Mouse (Mus musculus) small intestine, adult 2 months (tissue): ENCODE measurements around the gene Snx32. TPM values are rescaled to one million over a fixed set of nuclear protein-coding genes. Genes with fewer than 3 reads are reported as not detected.

Experiments used
- H3K27ac ChIP-seq: fragments of 200-500 bp; 2 replicates; pipeline ENCODE4 v1.5.1; 2012; ENCODE audit warnings: low read depth, low read length, control low read depth, inconsistent platforms; ENCODE audit not compliant: insufficient read depth
- H3K27me3 ChIP-seq: fragments of 200-500 bp; 2 replicates; pipeline ENCODE4 v1.6.1; 2012; ENCODE audit warnings: mild to moderate bottlenecking, moderate library complexity, low read length, inconsistent platforms; ENCODE audit not compliant: control insufficient read depth, insufficient read depth
- H3K36me3 ChIP-seq: fragments of 200-500 bp; 2 replicates; pipeline ENCODE4 v1.6.1; 2012; ENCODE audit warnings: mild to moderate bottlenecking, low read length, control low read depth, inconsistent platforms; ENCODE audit not compliant: control insufficient read depth, insufficient read depth
- H3K4me1 ChIP-seq: fragments of 200-500 bp; 2 replicates; pipeline ENCODE4 v1.6.1; 2012; ENCODE audit warnings: low read length, inconsistent platforms, mixed read lengths; ENCODE audit not compliant: control insufficient read depth, insufficient read depth, insufficient read length
- H3K4me3 ChIP-seq: fragments of 200-500 bp; 2 replicates; pipeline ENCODE4 v1.5.1; 2012; ENCODE audit warnings: low read depth, mild to moderate bottlenecking, control low read depth, inconsistent platforms, low read length, moderate library complexity
- CTCF ChIP-seq: fragments of 200-500 bp; IDR thresholded peaks from 2 replicates; pipeline ENCODE4 v1.5.1; 2012; ENCODE audit warnings: low read depth, mild to moderate bottlenecking, control low read depth, inconsistent platforms, low read length, moderate library complexity, mixed read lengths; ENCODE audit not compliant: insufficient replicate concordance, insufficient read length; ENCODE audit errors: extremely low read depth
- POLR2A ChIP-seq: fragments of 200-500 bp; IDR thresholded peaks from 2 replicates; pipeline ENCODE4 v1.6.1; 2012; ENCODE audit warnings: low read depth, mild to moderate bottlenecking, control low read depth, inconsistent platforms, low read length, moderate library complexity
- WGBS: fragments of 180-500 bp; shearing (Covaris S2); methylation state at CpG from one replicate; pipeline ENCODE4 v1.1.7; 2018; 5-methylcytosine and 5-hydroxymethylcytosine counted together
- polyA plus RNA-seq: library from polyadenylated mRNA; depleted of rRNA; stranded (reverse); fragments of >200 nt; gene quantifications from 2 replicates; pipeline ENCODE4 v1.2.3, GENCODE M21; 2012

Snx32 gene
- polyA plus RNA-seq, 1 experiment = 3.2 TPM

DNA sequence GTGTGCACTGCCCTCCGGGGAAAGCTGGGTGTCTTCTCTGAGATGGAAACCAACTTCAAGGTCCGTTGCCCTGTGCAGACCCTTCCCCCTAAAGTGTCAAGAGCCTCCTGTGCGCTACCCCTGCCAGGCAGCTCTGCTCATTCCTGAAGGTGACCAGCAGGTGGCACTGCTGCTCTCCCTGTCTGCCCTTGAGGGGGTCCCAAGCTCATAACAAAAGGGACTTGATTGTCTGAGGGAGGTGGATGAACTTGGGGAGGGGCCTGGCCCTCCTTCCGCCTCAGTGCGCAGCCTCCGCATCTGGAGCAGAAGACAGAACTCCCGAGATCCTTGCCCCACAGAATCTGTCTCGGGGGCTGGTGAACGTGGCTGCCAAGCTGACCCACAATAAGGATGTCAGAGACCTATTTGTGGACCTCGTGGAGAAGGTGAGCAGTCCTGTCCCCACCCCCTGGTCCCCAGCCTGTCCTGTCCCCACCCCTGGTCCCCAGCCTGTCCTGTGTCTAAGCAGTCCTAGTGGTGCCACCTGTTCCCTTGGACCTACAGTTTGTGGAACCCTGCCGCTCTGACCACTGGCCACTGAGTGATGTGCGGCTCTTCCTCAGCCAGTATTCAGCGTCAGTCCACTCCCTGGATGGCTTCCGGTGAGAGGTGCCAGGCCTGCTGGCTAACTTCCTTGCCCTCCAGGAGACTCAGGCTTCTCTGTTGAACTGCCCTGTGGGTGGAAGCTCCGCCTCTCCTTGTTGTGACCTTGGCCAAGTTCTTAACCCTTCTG is 46.4 kb downstream of the Snx32 start:
- Histone ChIP-seq H3K4me3 (no peak overlapping the region), H3K36me3 (peaks cover 47% of the 10 kb centered on the region), H3K4me1 (peaks cover 2% of the 10 kb centered on the region; the same call in 1 of the 2 replicates), H3K27ac (no peak overlapping the region), H3K27me3 (no peaks in the 10 kb centered on the region)
- 66% methylated on average over 15 of the region's 15 CpGs for WGBS
- TF ChIP-seq POLR2A (no peak), CTCF (peak; percentile 80; the same call in 1 of the 2 replicates)

DNA sequence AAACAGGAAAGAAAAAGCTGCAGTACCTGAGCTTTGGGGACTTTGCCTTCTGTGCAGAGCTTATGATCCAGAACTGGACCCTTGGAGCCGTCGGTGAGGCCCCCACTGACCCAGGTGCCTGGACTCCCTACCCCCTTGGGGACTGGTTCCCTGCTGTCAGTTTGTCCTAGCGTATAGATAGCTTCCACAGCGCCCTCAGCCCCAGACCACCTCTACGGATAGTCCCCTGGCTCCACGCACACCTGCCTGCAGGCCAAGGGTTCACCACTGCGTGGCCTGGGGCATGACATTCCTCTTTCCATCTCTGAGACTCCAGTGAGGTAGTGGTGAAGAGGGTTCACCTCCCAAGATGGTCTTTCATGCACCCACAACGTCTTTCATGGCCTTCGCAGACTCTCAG is 47.1 kb downstream of the Snx32 start:
- TF ChIP-seq CTCF (no peak), POLR2A (no peak)
- Histone ChIP-seq H3K27ac (no peak overlapping the region), H3K4me1 (peaks cover 2% of the 10 kb centered on the region; the same call in 1 of the 2 replicates), H3K36me3 (peaks cover 47% of the 10 kb centered on the region), H3K4me3 (no peak overlapping the region), H3K27me3 (no peaks in the 10 kb centered on the region)
- 91% methylated on average over 9 of the region's 9 CpGs for WGBS

DNA sequence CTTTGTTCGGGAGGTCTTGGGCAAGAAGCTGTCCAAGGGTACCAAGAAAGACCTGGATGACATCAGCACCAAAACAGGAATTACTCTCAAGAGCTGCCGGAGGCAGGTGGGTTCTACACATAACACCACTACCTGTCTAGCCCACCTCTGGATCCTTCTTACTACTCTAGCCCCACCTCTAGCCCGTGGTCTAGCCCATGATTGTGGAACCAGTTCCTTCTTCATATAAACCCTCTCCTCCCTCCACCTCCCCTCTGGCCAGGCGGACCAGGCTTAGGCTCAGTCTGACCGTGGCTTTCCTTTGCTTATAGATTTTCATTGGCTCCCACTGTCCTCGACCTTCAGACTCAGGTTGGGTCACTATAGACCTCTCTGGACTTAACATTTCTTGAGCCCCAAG is 48.9 kb downstream of the Snx32 start:
- WGBS = 86% methylated on average over 6 of the region's 6 CpGs
- Histone ChIP-seq H3K36me3 (peaks cover 37% of the 10 kb centered on the region), H3K4me3 (no peak overlapping the region), H3K27me3 (no peaks in the 10 kb centered on the region), H3K4me1 (peaks cover 5% of the 10 kb centered on the region), H3K27ac (no peak overlapping the region)
- TF ChIP-seq CTCF (no peak), POLR2A (no peak)

DNA sequence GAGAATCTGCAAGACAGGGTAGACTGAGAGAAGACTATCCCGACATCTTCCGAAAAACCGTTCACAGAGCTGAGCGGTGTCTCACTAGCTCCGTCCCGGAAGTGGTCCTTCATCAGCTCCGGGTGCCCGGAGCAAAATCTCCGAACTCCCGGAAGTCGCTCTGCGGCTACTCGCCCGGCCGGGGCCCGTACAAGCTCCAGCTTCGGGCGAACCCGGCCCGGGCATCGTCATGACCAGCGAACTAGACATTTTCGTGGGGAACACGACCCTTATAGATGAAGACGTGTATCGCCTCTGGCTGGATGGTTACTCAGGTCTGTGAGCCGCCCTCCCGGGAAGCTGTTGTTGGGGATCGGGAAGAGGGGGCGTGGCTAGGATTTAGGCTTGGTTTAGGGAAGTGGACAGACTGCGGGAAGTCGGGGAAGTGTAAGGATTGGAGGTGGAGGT is 49.9 kb downstream of the Snx32 start, which contains the start of gene Fibp:
Gene Fibp, plus strand, starts transcription at position 151 of the 447 bp plus-strand sequence.
- under 1% methylated on average over 32 of the region's 32 CpGs for WGBS
- H3K27ac ChIP-seq = peak within 1 kb of the TSS; percentile 44
- H3K4me1 ChIP-seq = peaks cover 12% of the 10 kb centered on the region
- H3K4me3 ChIP-seq = peak within 1 kb of the TSS; percentile 73
- TF ChIP-seq POLR2A (peak; percentile 79; the same call in 1 of the 2 replicates), CTCF (no peak)
- peaks cover 29% of the 10 kb centered on the region for H3K36me3 ChIP-seq
- no peaks in the 10 kb centered on the region for H3K27me3 ChIP-seq

DNA sequence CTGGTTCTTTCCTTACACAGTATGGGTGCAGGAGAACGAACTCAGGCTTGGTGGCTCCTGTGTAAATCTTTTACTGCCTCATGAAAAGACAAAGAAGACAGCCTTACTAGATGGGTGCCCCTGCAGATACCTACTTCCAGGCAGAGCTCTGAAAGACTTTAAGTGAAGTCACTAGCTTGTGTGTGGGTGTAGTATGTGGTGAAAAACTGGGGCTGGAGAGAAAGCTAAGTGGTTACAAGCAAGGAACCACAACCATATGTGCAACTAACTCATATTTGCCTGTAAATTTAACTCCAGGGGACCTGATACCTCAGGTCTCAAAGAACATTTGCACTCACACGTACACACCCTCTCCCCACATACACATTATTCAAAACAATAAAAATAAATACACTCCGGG is 50.4 kb downstream of the Snx32 start:
- Histone ChIP-seq H3K4me1 (peaks cover 12% of the 10 kb centered on the region), H3K27ac (no peak overlapping the region), H3K27me3 (no peaks in the 10 kb centered on the region), H3K36me3 (peaks cover 23% of the 10 kb centered on the region), H3K4me3 (no peak overlapping the region)
- no peak for TF ChIP-seq POLR2A
- TF ChIP-seq CTCF = no peak
- WGBS = 25% methylated on average over 3 of the region's 3 CpGs

DNA sequence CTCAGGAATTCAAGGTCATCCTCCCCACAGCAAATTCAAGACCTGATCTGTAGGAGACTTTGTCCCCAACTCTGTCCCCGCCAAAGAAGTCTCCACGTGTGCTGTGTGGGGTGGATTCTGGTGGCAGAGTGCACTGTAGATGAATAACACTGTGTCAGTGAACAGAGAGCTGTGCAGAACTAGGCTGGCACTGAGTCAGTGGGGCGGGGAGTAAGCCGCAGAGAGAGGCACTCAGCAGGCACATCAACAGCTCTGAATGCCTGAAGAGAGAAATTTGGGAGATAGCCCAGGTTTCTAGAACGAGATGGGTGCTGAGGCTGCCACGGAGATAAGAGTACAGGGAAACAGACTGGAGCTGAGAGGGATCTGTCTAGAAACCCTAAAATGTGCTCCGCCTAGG is 51.3 kb downstream of the Snx32 start:
- Histone ChIP-seq H3K4me3 (no peak overlapping the region), H3K27ac (no peak overlapping the region), H3K27me3 (no peaks in the 10 kb centered on the region), H3K4me1 (peaks cover 12% of the 10 kb centered on the region), H3K36me3 (peaks cover 15% of the 10 kb centered on the region)
- TF ChIP-seq POLR2A = no peak
- no peak for TF ChIP-seq CTCF
- WGBS = 53% methylated on average over 7 of the region's 7 CpGs

DNA sequence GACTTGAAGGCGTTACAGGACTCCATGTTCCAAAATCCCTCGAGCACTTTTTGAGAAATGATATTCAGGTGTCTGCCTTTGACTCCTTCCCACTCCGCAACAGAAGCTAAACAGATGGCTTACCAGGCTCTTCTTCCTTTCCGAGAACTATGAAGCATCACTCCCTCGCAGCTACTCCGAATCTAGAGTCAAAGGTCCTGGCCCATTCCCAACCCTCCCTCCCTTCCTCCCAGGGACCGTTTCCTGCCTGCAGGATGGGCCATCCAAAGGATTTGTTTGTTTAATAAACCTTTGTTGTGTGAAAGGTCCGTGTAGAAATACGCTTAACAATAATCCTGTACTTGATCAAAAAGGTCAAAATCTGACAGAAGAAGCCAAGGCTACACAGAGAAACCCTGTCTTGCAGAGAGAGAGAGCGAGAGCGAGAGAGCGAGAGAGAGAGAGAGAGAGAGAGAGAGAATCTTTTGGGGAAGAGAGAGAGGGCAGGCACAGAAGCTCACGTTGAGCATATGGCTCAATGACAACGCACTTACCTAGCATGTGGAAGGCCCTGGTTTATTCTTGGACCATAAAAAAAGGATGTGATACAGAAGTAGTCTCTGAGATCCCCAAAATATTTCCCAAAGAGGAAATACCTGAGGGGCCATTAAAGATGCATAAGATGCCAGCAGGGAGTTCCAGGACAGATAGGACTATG is 52.4 kb downstream of the Snx32 start, which contains the start of gene Ccdc85b:
Gene Ccdc85b, minus strand, starts transcription at position 149 of the 697 bp plus-strand sequence.
- Histone ChIP-seq H3K4me1 (peaks cover 12% of the 10 kb centered on the region), H3K27ac (peak within 1 kb of the TSS; percentile 76), H3K36me3 (peaks cover 5% of the 10 kb centered on the region), H3K4me3 (peak within 1 kb of the TSS; percentile 86), H3K27me3 (no peaks in the 10 kb centered on the region)
- TF ChIP-seq POLR2A (no peak), CTCF (no peak)
- WGBS = 12% methylated on average over 14 of the region's 14 CpGs
